Mouse (Mus musculus) ES-Bruce4 (cell line): Measurements from ENCODE around the gene Med20. TPM values are rescaled to one million over a fixed set of nuclear protein-coding genes. Genes with fewer than 3 reads are reported as not detected.

ENCODE experiments used
- H3K27ac ChIP-seq: 2 replicates; pipeline ENCODE4 v1.5.1; 2012; ENCODE audit warnings: low read length, inconsistent platforms; ENCODE audit not compliant: insufficient read depth
- H3K27me3 ChIP-seq: 2 replicates; pipeline ENCODE4 v1.6.1; 2012; ENCODE audit warnings: mild to moderate bottlenecking, low read length, inconsistent platforms; ENCODE audit not compliant: control insufficient read depth, poor library complexity, insufficient read depth, severe bottlenecking
- H3K36me3 ChIP-seq: 2 replicates; pipeline ENCODE4 v1.6.1; 2012; ENCODE audit warnings: inconsistent platforms, mild to moderate bottlenecking, low read length, moderate library complexity; ENCODE audit not compliant: control insufficient read depth, poor library complexity, insufficient read depth, severe bottlenecking
- H3K4me1 ChIP-seq: one replicate; pipeline ENCODE4 v1.8.1; 2011; ENCODE audit warnings: low read length; ENCODE audit not compliant: control insufficient read depth, insufficient read depth
- H3K4me3 ChIP-seq: 2 replicates; pipeline ENCODE4 v1.5.1; 2011; ENCODE audit warnings: low read depth, mild to moderate bottlenecking, low read length
- H3K9ac ChIP-seq: 2 replicates; pipeline ENCODE4 v1.6.1; 2012; ENCODE audit warnings: low read depth, mild to moderate bottlenecking, inconsistent platforms; ENCODE audit not compliant: poor library complexity, severe bottlenecking
- H3K9me3 ChIP-seq: replicated peaks from 2 replicates; pipeline ENCODE4 v1.6.1; 2012; ENCODE audit warnings: mild to moderate bottlenecking, low read length, inconsistent platforms; ENCODE audit not compliant: control insufficient read depth, poor library complexity, insufficient read depth, severe bottlenecking
- CTCF ChIP-seq: IDR thresholded peaks from one replicate; pipeline ENCODE4 v1.8.1; 2011; ENCODE audit warnings: low read depth, low read length
- EP300 ChIP-seq: IDR thresholded peaks from 2 replicates; pipeline ENCODE4 v1.6.1; 2011; ENCODE audit warnings: low read depth, low read length; ENCODE audit not compliant: insufficient read depth
- POLR2A ChIP-seq: IDR thresholded peaks from one replicate; pipeline ENCODE4 v1.8.1; 2011; ENCODE audit warnings: low read length; ENCODE audit not compliant: insufficient read depth
- polyA plus RNA-seq: library from polyadenylated mRNA; stranded (reverse); fragments of >200 nt; gene quantifications from 2 replicates; pipeline ENCODE4 v1.2.4, GENCODE M21; 2011; ENCODE audit warnings: low read depth; ENCODE audit not compliant: missing spikeins, insufficient read depth, insufficient read length

Gene Med20
- polyA plus RNA-seq, 1 experiment = 26.4 TPM

DNA sequence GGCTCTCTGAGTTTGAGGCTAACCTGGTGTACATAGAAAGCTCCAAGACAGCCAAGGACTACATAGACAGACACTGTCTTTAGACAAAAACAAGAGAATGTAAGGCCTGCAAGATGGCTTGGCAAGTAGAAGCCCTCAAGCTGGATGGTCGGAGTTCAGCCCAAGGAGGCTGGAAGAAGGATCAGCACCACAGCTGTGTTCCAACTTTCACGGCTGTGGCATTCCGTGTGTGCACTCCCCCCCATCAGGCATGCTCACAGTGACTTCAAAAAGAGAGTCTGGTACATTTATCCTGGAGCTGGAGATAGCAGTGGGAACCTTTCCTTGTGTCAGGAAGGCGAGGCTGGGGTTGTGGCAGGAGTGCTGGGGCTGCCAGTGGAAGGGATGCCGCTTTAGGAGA is 14.6 kb downstream of the Med20 start:
- H3K4me1 ChIP-seq = no peaks in the 10 kb centered on the region
- H3K9me3 ChIP-seq = no peaks in the 10 kb centered on the region
- H3K27ac ChIP-seq = no peak overlapping the region
- no peak overlapping the region for H3K4me3 ChIP-seq
- H3K9ac ChIP-seq = no peak overlapping the region
- H3K27me3 ChIP-seq = no peaks in the 10 kb centered on the region
- H3K36me3 ChIP-seq = peaks cover 10% of the 10 kb centered on the region
- no peak for TF ChIP-seq CTCF
- no peak for TF ChIP-seq POLR2A
- no peak for TF ChIP-seq EP300

GRCm38 (mm10) chr17:47627791-47628190 is 16.4 kb downstream of the Med20 start:
- H3K27ac ChIP-seq = no peak overlapping the region
- no peaks in the 10 kb centered on the region for H3K27me3 ChIP-seq
- H3K9ac ChIP-seq = no peak overlapping the region
- no peaks in the 10 kb centered on the region for H3K9me3 ChIP-seq
- H3K4me3 ChIP-seq = no peak overlapping the region
- no peak for TF ChIP-seq EP300
- H3K4me1 ChIP-seq = no peaks in the 10 kb centered on the region
- H3K36me3 ChIP-seq = peaks cover 3% of the 10 kb centered on the region; the same call in 1 of the 2 replicates

DNA sequence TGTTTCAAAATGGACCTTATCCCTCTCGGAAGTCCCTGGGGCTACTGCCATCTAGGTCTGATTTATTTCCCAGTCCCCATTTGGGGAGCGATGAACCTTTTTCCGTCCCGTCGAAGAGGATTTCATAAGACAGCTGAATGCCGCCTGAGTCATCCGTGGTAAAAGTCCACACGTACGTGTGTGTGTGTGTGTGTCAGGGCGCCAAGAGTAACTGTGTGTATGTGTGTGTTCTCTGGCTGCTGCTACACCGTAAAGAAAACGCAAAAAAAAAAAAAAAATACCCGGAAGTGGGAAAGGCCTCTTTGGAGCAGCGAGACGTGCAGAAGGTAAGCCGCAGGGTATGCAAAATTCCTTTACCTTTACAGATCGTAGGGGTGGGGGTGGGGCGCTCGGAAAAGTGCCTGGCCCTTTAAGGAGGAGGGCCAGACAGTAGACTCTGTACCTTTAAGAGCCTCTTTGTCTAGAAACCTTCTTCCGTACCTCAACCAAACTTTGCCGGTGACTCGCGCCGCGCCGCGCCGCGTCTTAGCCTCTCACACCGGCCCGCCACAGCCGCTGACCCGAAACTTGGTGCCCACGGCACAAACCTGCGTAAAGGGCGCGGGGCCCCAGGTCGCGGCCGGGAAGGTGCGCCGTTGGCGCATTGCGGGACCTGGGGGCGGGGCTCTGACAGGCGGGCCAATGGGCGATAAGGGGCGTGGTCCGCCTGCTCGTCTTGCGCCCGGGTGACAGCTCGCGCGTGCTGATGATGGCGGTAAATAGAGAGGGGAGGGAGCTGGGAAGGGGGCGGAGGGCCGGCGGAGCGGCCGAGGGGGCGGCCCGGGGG is 17.7 kb downstream of the Med20 start:
- H3K4me1 ChIP-seq = no peaks in the 10 kb centered on the region
- peak overlapping the region; percentile 77 for H3K27ac ChIP-seq
- H3K36me3 ChIP-seq = 0 out of 2 replicates have a peak, but pooled peaks cover 2% of the 10 kb centered on the region
- peak overlapping the region; percentile 87 for H3K4me3 ChIP-seq
- no peaks in the 10 kb centered on the region for H3K9me3 ChIP-seq
- TF ChIP-seq EP300 (no peak), CTCF (no peak), POLR2A (no peak)
- no peaks in the 10 kb centered on the region for H3K27me3 ChIP-seq
- peak overlapping the region; percentile 56 for H3K9ac ChIP-seq

DNA sequence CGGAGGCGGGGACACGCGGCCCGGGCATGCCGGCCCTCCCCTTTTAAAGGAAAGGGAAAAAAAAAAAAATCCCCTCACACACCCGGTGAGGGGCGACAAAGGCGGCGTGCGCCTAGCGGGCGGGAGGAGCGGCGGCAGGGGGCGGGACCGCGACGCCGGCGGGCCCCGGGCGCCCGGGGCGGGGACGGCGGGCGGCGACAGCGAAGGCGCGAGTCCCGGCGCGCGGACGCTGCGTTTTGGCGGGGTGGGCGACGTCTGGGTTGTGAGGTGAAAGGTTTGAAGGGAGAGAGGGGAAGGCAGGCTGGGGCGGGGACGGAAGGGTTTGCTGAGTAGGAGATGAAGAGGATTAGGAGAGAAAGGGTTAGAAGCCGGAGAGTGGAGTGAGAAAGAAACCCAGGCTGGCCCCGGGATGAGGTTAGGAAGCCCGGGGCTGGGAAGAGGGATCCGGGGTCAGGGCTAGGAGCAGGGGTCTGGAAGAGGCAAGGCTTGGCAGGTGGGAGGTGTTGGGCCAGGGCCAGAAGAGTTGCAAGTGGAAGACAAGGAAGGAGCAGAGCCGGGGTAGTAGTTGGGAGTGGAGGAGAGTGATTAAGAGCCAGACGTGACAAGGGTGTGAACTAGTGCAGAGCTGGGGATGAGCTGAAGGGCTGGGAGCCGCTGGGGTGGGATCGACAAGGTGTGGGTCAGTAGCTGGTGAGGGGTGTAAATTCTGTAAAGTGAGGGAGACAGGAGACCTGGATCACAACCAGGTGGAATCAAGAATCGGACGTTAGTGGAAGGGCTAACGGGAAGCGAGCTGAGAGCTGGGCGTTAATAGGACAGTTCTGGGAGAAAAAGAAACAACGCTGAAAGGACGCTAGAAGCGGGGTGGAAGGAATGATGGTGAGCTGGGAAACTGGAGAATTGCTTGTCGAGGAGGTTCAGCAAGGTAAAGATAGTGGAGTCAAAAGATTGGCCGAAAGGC is 18.6 kb downstream of the Med20 start:
- peak overlapping the region; percentile 56 for H3K9ac ChIP-seq
- 0 out of 2 replicates have a peak, but pooled peaks cover 2% of the 10 kb centered on the region for H3K36me3 ChIP-seq
- H3K4me3 ChIP-seq = peak overlapping the region; percentile 81
- no peaks in the 10 kb centered on the region for H3K9me3 ChIP-seq
- no peaks in the 10 kb centered on the region for H3K27me3 ChIP-seq
- H3K4me1 ChIP-seq = no peaks in the 10 kb centered on the region
- peak overlapping the region; percentile 34 for H3K27ac ChIP-seq
- TF ChIP-seq CTCF (no peak), POLR2A (no peak), EP300 (no peak)

DNA sequence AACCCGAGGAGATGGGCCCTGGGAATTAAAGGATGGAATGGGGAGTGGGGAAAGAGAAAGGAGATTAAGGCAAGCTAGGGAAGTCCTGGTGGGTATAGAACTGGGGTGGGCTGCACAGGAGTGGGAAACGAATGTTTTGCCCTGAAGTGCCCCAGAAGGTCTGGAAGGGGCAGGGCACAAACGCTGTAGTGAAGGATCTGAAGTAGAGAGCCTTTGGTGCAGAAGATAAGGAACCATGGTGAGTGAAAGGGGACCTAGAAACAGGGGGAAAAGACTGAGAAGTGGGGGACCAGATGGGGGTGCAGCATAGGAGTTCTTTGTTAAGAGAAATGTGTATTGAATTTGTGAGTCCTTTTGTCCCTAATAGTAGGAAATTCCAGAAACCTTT is 19.3 kb downstream of the Med20 start, which contains the start of gene Usp49:
Usp49 (plus strand) TSS at position 13 of the 388 bp plus-strand sequence.
- peak within 1 kb of the TSS; percentile 34 for H3K27ac ChIP-seq
- H3K4me3 ChIP-seq = peak within 1 kb of the TSS; percentile 81
- no peak for TF ChIP-seq CTCF
- TF ChIP-seq EP300 = no peak
- no peak for TF ChIP-seq POLR2A
- peak within 1 kb of the TSS; percentile 56 for H3K9ac ChIP-seq
- H3K4me1 ChIP-seq = no peaks in the 10 kb centered on the region
- no peaks in the 10 kb centered on the region for H3K9me3 ChIP-seq
- H3K36me3 ChIP-seq = peaks cover 2% of the 10 kb centered on the region; the same call in 1 of the 2 replicates
- H3K27me3 ChIP-seq = no peaks in the 10 kb centered on the region
